Mouse (Mus musculus) myocyte (in vitro differentiated cells): Measurements from ENCODE around the gene Gm1043. TPM values are rescaled to one million over a fixed set of nuclear protein-coding genes. Genes with fewer than 3 reads are reported as not detected.

Experiments used
- H3K27me3 ChIP-seq: one replicate; pipeline ENCODE4 v1.6.1; 2011; ENCODE audit not compliant: control insufficient read depth, insufficient read depth, insufficient read length
- H3K36me3 ChIP-seq: one replicate; pipeline ENCODE4 v1.6.1; 2011; ENCODE audit not compliant: control insufficient read depth, insufficient read depth
- H3K4me2 ChIP-seq: one replicate; pipeline ENCODE4 v1.6.1; 2011; ENCODE audit warnings: low read depth, control low read depth
- H3K4me3 ChIP-seq: one replicate; pipeline ENCODE4 v1.5.1; 2011; ENCODE audit warnings: mild to moderate bottlenecking, control low read depth, moderate library complexity
- H3K79me2 ChIP-seq: one replicate; pipeline ENCODE4 v1.6.1; 2011; ENCODE audit not compliant: control insufficient read depth, insufficient read depth
- H3ac ChIP-seq: one replicate; pipeline ENCODE4 v1.6.1; 2011; ENCODE audit not compliant: control insufficient read depth, insufficient read length
- CEBPB ChIP-seq: IDR thresholded peaks from 2 replicates; pipeline ENCODE4 v1.6.1; 2011; ENCODE audit warnings: mild to moderate bottlenecking, moderate library complexity; ENCODE audit not compliant: poor library complexity, insufficient read depth, severe bottlenecking
- E2F4 ChIP-seq: IDR thresholded peaks from one replicate; pipeline ENCODE4 v1.6.1; 2011; ENCODE audit warnings: mild to moderate bottlenecking, control low read depth, moderate library complexity; ENCODE audit not compliant: insufficient read depth
- MAX ChIP-seq: IDR thresholded peaks from one replicate; pipeline ENCODE4 v1.6.1; 2011; ENCODE audit warnings: low read depth, mild to moderate bottlenecking, control low read depth
- MYOD1 ChIP-seq, 3 experiments: IDR thresholded peaks; one replicate each; pipeline ENCODE4 v1.6.1; 2011; ENCODE audit warnings: control low read depth in 2 of 3, low read depth in 2 of 3, mild to moderate bottlenecking in 2 of 3, moderate library complexity in 1 of 3; ENCODE audit not compliant: insufficient read length in 2 of 3, control insufficient read depth in 1 of 3
- MYOG ChIP-seq, 3 experiments: IDR thresholded peaks; one replicate each; pipeline ENCODE4 v1.6.1; 2011; ENCODE audit warnings: control low read depth in 2 of 3, low read depth in 2 of 3, mild to moderate bottlenecking in 2 of 3; ENCODE audit not compliant: insufficient read length in 2 of 3, control insufficient read depth in 1 of 3, insufficient read depth in 1 of 3
- POLR2A ChIP-seq: IDR thresholded peaks from one replicate; pipeline ENCODE4 v1.6.1; 2011; ENCODE audit warnings: low read depth, mild to moderate bottlenecking, control low read depth, moderate library complexity; ENCODE audit not compliant: insufficient read length
- POLR2AphosphoS2 ChIP-seq: IDR thresholded peaks from one replicate; pipeline ENCODE4 v1.6.1; 2011; ENCODE audit warnings: low read depth, control low read depth; ENCODE audit not compliant: insufficient read length
- REST ChIP-seq: IDR thresholded peaks from one replicate; pipeline ENCODE4 v1.6.1; 2011; ENCODE audit warnings: mild to moderate bottlenecking, control low read depth, moderate library complexity; ENCODE audit not compliant: insufficient read depth, insufficient read length
- SRF ChIP-seq: IDR thresholded peaks from one replicate; pipeline ENCODE4 v1.6.1; 2011; ENCODE audit warnings: low read depth; ENCODE audit not compliant: control insufficient read depth, insufficient read length
- TCF12 ChIP-seq: IDR thresholded peaks from one replicate; pipeline ENCODE4 v1.6.1; 2011; ENCODE audit warnings: mild to moderate bottlenecking, control low read depth; ENCODE audit not compliant: poor library complexity, insufficient read depth, severe bottlenecking
- TCF3 ChIP-seq: IDR thresholded peaks from one replicate; pipeline ENCODE4 v1.6.1; 2011; ENCODE audit warnings: low read depth, control low read depth; ENCODE audit not compliant: insufficient read length
- USF1 ChIP-seq: IDR thresholded peaks from one replicate; pipeline ENCODE4 v1.6.1; 2011; ENCODE audit warnings: low read depth, mild to moderate bottlenecking, control low read depth, moderate library complexity
- polyA plus RNA-seq: library from polyadenylated mRNA; unstranded; fragments of >200 nt; fragmentation: generic; extraction: Trizol; gene quantifications from one replicate; pipeline ENCODE4 v1.2.1, GENCODE M21; 2012; ENCODE audit warnings: missing spikeins

Gene Gm1043
- polyA plus RNA-seq, 1 experiment = not detected

- Histone ChIP-seq H3K79me2 (no peaks in the 10 kb centered on the region), H3ac (no peak overlapping the region), H3K4me2 (no peak overlapping the region), H3K4me3 (no peak overlapping the region), H3K27me3 (peaks cover 58% of the 10 kb centered on the region), H3K36me3 (no peaks in the 10 kb centered on the region)
- TF ChIP-seq TCF12 (no peak), MYOG (IDR thresholded peaks at IDR 0.05; ENCODE audit: control insufficient read depth in 1 of 3, insufficient read depth in 1 of 3, insufficient read length in 2 of 3, low read depth in 2 of 3) (no peak), MAX (no peak), SRF (no peak), MYOD1 (IDR thresholded peaks at IDR 0.05; ENCODE audit: control insufficient read depth in 1 of 3, insufficient read length in 2 of 3, low read depth in 2 of 3) (no peak), POLR2A (no peak)
Measured at GRCm38 (mm10) chr5:37117126-37117525, 32.0 kb downstream of the Gm1043 start.

- Histone ChIP-seq H3K27me3 (peaks cover 58% of the 10 kb centered on the region), H3K4me3 (no peak overlapping the region), H3K79me2 (no peaks in the 10 kb centered on the region), H3K4me2 (no peak overlapping the region), H3K36me3 (no peaks in the 10 kb centered on the region), H3ac (no peak overlapping the region)
- TF ChIP-seq SRF (no peak), MYOD1 (IDR thresholded peaks at IDR 0.05; ENCODE audit: control insufficient read depth in 1 of 3, insufficient read length in 2 of 3, low read depth in 2 of 3) (no peak), POLR2AphosphoS2 (no peak), CEBPB (no peak), POLR2A (no peak), TCF12 (no peak), USF1 (no peak), REST (no peak), TCF3 (no peak)
Measured at GRCm38 (mm10) chr5:37118242-37118641, 33.1 kb downstream of the Gm1043 start.

GRCm38 (mm10) chr5:37121186-37121680 is 36.1 kb downstream of the Gm1043 start:
- no peak overlapping the region for H3ac ChIP-seq
- no peak overlapping the region for H3K4me2 ChIP-seq
- no peaks in the 10 kb centered on the region for H3K79me2 ChIP-seq
- no peak for TF ChIP-seq POLR2A
- no peak for TF ChIP-seq CEBPB
- TF ChIP-seq MYOD1 (IDR thresholded peaks at IDR 0.05; ENCODE audit: control insufficient read depth in 1 of 3, insufficient read length in 2 of 3, low read depth in 2 of 3) = no peak
- no peak for TF ChIP-seq TCF3
- no peak for TF ChIP-seq MYOG (IDR thresholded peaks at IDR 0.05; ENCODE audit: control insufficient read depth in 1 of 3, insufficient read depth in 1 of 3, insufficient read length in 2 of 3, low read depth in 2 of 3)
- TF ChIP-seq E2F4 = no peak
- TF ChIP-seq TCF12 = no peak
- no peak for TF ChIP-seq POLR2AphosphoS2
- no peak for TF ChIP-seq MAX
- TF ChIP-seq REST = no peak
- TF ChIP-seq USF1 = no peak
- TF ChIP-seq SRF = no peak
- H3K27me3 ChIP-seq = peaks cover 56% of the 10 kb centered on the region
- H3K36me3 ChIP-seq = no peaks in the 10 kb centered on the region
- no peak overlapping the region for H3K4me3 ChIP-seq

GRCm38 (mm10) chr5:37131841-37132240 is 46.7 kb downstream of the Gm1043 start:
- Histone ChIP-seq H3K79me2 (no peaks in the 10 kb centered on the region), H3K27me3 (peaks cover 11% of the 10 kb centered on the region), H3K4me3 (no peak overlapping the region), H3K4me2 (no peak overlapping the region), H3ac (no peak overlapping the region), H3K36me3 (no peaks in the 10 kb centered on the region)
- TF ChIP-seq TCF3 (no peak), USF1 (no peak), POLR2A (no peak), MYOD1 (IDR thresholded peaks at IDR 0.05; ENCODE audit: control insufficient read depth in 1 of 3, insufficient read length in 2 of 3, low read depth in 2 of 3) (no peak), MYOG (IDR thresholded peaks at IDR 0.05; ENCODE audit: control insufficient read depth in 1 of 3, insufficient read depth in 1 of 3, insufficient read length in 2 of 3, low read depth in 2 of 3) (no peak), E2F4 (no peak), SRF (no peak), REST (no peak), TCF12 (no peak), MAX (no peak), POLR2AphosphoS2 (no peak), CEBPB (no peak)

- H3K79me2 ChIP-seq = no peaks in the 10 kb centered on the region
- no peak overlapping the region for H3K4me3 ChIP-seq
- no peak overlapping the region for H3K4me2 ChIP-seq
- peaks cover 31% of the 10 kb centered on the region for H3K27me3 ChIP-seq
- H3ac ChIP-seq = no peak overlapping the region
- no peak for TF ChIP-seq MYOG (IDR thresholded peaks at IDR 0.05; ENCODE audit: control insufficient read depth in 1 of 3, insufficient read depth in 1 of 3, insufficient read length in 2 of 3, low read depth in 2 of 3)
- no peak for TF ChIP-seq POLR2AphosphoS2
- no peak for TF ChIP-seq MYOD1 (IDR thresholded peaks at IDR 0.05; ENCODE audit: control insufficient read depth in 1 of 3, insufficient read length in 2 of 3, low read depth in 2 of 3)
- TF ChIP-seq POLR2A = no peak
- no peak for TF ChIP-seq TCF3
- TF ChIP-seq SRF = no peak
- TF ChIP-seq E2F4 = no peak
- TF ChIP-seq REST = no peak
- no peak for TF ChIP-seq TCF12
- no peak for TF ChIP-seq USF1
- TF ChIP-seq MAX = no peak
- TF ChIP-seq CEBPB = no peak
- no peaks in the 10 kb centered on the region for H3K36me3 ChIP-seq
Measured at GRCm38 (mm10) chr5:37141745-37142144, 56.6 kb downstream of the Gm1043 start.
